Mouse (Mus musculus) midbrain, embryonic 15.5 days (tissue): Measurements from ENCODE around the gene D5Ertd579e. TPM values are rescaled to one million over a fixed set of nuclear protein-coding genes. Genes with fewer than 3 reads are reported as not detected.

Source experiments
- ATAC-seq: fragments of 200-750 bp; cut with Nextera tagmentation; replicated peaks from 2 replicates; pipeline ENCODE4 v1.8.0; 2017; ENCODE audit warnings: moderate TSS enrichment
- H3K27ac ChIP-seq: fragments of 300-500 bp; sonication (generic); 2 replicates; pipeline ENCODE4 v1.5.1; 2015; ENCODE audit warnings: mild to moderate bottlenecking, inconsistent platforms
- H3K27me3 ChIP-seq: fragments of 300-500 bp; sonication (generic); replicated peaks from 2 replicates; pipeline ENCODE4 v1.6.1; 2015; ENCODE audit warnings: inconsistent platforms
- H3K36me3 ChIP-seq: fragments of 300-500 bp; sonication (generic); replicated peaks from 2 replicates; pipeline ENCODE4 v1.6.1; 2015; ENCODE audit warnings: inconsistent platforms
- H3K4me1 ChIP-seq: fragments of 300-500 bp; sonication (generic); 2 replicates; pipeline ENCODE4 v1.6.1; 2015; ENCODE audit warnings: inconsistent platforms
- H3K4me2 ChIP-seq: fragments of 300-500 bp; sonication (generic); 2 replicates; pipeline ENCODE4 v1.6.1; 2015; ENCODE audit warnings: inconsistent platforms, mild to moderate bottlenecking, moderate library complexity
- H3K4me3 ChIP-seq: fragments of 300-500 bp; sonication (generic); 2 replicates; pipeline ENCODE4 v1.5.1; 2015; ENCODE audit warnings: mild to moderate bottlenecking, inconsistent platforms
- H3K9ac ChIP-seq: fragments of 300-500 bp; sonication (generic); 2 replicates; pipeline ENCODE4 v1.6.1; 2015; ENCODE audit warnings: mild to moderate bottlenecking, inconsistent platforms
- H3K9me3 ChIP-seq: fragments of 300-500 bp; sonication (generic); 2 replicates; pipeline ENCODE4 v1.6.1; 2016; ENCODE audit warnings: inconsistent platforms
- WGBS: fragments of 180-500 bp; shearing (Covaris S2); methylation state at CpG from one replicate; pipeline ENCODE4 v1.1.7; 2015; ENCODE audit warnings: mixed read lengths; 5-methylcytosine and 5-hydroxymethylcytosine counted together
- polyA plus RNA-seq: library from polyadenylated mRNA; unstranded; fragments of >200 nt; fragmentation: Nextera tagmentation; extraction: Ambion mirVana; gene quantifications from 2 replicates; pipeline ENCODE4 v1.2.1, GENCODE M21; 2015

D5Ertd579e gene
- polyA plus RNA-seq, 1 experiment from 2014 or later, result 44.0 TPM

DNA sequence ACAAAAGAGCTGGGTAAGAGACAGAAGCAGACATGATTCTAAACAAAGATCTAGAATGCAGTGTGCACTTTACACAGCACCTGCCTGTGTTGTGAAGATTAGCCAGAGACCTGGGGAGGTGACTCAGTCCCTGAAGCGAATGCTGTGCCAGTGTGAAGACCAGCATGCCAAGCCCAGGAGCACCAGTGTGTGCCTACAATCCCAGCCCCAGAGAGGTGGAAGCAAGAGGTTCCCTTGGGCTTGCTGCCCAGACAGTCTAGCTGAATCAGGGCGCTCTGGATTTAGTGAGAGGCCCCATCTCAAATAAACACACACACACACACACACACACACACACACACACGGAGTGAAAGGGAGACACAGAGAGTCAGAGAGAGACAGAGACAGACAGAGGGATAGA, 22.1 kb upstream of the D5Ertd579e start:
- no peak overlapping the region for H3K9ac ChIP-seq
- peaks cover 5% of the 10 kb centered on the region for H3K4me1 ChIP-seq
- WGBS, result 75% methylated on average over 3 of the region's 3 CpGs
- no peak overlapping the region for H3K27ac ChIP-seq
- no peaks in the 10 kb centered on the region for H3K9me3 ChIP-seq
- no peak for ATAC-seq
- H3K4me2 ChIP-seq, result no peak overlapping the region
- no peaks in the 10 kb centered on the region for H3K36me3 ChIP-seq
- H3K27me3 ChIP-seq, result no peaks in the 10 kb centered on the region
- H3K4me3 ChIP-seq, result no peak overlapping the region

DNA sequence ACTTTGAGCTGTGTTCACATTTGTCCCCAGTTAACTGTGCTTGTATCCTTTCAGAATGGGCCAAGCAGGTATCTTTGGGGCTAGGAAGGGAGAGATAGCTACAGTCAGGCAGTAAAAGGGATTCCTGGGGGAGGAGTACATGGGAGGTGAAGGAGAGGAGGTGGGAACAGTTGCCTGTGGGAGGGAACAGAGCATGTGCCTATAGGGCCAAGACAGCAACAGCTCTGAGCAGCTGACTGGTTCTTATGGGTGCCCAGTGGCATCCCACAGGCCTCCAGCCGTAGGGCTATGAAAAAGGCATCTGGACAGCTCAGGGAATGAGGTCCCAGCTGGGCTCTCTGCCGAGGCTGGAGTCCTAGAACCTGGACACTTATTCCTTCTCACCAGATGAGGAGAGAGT, 21.0 kb upstream of the D5Ertd579e start:
- Histone ChIP-seq H3K36me3 (no peaks in the 10 kb centered on the region), H3K9me3 (no peaks in the 10 kb centered on the region), H3K9ac (no peak overlapping the region), H3K4me2 (no peak overlapping the region), H3K27me3 (no peaks in the 10 kb centered on the region), H3K27ac (no peak overlapping the region), H3K4me1 (peaks cover 12% of the 10 kb centered on the region), H3K4me3 (no peak overlapping the region)
- WGBS, result 66% methylated on average over 2 of the region's 2 CpGs
- no peak for ATAC-seq

DNA sequence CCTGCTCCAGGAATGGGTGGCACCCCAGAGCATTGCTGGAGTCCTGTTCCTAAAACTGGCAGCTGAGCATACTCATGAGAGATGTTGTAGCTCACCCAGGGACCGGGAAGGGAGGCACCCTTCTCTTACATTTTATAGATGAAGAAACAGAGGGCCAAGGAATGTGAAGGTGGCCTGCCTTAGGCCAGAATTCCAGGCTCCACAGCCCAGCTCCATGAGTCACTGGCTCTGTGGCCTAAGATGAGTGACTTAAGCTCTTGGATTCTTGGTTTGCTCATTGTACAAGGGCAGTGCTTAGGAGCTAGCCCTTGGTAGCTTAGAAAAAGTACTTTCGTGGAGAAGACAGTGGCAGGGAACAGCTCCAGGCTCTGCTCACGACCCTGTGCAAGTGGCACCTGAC, 19.0 kb upstream of the D5Ertd579e start:
- ATAC-seq, result no peak

DNA sequence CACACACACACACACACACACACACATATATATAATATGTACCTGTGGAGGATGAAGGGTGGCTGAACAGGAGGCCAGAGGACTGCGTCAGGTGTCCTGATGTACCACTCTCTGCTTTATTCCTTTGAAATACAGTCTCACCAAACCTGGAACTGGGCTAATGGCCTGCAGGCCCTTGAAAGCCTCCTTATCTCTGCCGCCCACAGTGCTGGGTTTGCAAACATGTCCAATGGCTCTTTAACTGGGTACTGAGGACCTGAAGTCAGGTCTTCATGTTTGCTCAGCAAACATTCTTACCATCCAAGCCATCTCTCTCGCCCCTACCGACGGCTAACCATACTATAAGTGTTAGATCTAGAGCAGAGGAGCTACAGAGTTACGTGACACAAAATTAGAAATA, 17.9 kb upstream of the D5Ertd579e start:
- ATAC-seq, result no peak
- Histone ChIP-seq H3K27me3 (no peaks in the 10 kb centered on the region), H3K4me1 (peaks cover 12% of the 10 kb centered on the region), H3K36me3 (no peaks in the 10 kb centered on the region), H3K4me2 (no peak overlapping the region), H3K4me3 (no peak overlapping the region), H3K9ac (no peak overlapping the region), H3K27ac (no peak overlapping the region), H3K9me3 (no peaks in the 10 kb centered on the region)
- WGBS, result 90% methylated on average over 6 of the region's 6 CpGs

More for the DNA sequence above, 19.0 kb upstream of the D5Ertd579e start:
- Histone ChIP-seq H3K9me3 (no peaks in the 10 kb centered on the region), H3K27ac (no peak overlapping the region), H3K27me3 (no peaks in the 10 kb centered on the region), H3K4me3 (no peak overlapping the region), H3K4me1 (peaks cover 12% of the 10 kb centered on the region), H3K36me3 (no peaks in the 10 kb centered on the region), H3K4me2 (no peak overlapping the region), H3K9ac (no peak overlapping the region)
- WGBS, result 75% methylated on average over 3 of the region's 3 CpGs

DNA sequence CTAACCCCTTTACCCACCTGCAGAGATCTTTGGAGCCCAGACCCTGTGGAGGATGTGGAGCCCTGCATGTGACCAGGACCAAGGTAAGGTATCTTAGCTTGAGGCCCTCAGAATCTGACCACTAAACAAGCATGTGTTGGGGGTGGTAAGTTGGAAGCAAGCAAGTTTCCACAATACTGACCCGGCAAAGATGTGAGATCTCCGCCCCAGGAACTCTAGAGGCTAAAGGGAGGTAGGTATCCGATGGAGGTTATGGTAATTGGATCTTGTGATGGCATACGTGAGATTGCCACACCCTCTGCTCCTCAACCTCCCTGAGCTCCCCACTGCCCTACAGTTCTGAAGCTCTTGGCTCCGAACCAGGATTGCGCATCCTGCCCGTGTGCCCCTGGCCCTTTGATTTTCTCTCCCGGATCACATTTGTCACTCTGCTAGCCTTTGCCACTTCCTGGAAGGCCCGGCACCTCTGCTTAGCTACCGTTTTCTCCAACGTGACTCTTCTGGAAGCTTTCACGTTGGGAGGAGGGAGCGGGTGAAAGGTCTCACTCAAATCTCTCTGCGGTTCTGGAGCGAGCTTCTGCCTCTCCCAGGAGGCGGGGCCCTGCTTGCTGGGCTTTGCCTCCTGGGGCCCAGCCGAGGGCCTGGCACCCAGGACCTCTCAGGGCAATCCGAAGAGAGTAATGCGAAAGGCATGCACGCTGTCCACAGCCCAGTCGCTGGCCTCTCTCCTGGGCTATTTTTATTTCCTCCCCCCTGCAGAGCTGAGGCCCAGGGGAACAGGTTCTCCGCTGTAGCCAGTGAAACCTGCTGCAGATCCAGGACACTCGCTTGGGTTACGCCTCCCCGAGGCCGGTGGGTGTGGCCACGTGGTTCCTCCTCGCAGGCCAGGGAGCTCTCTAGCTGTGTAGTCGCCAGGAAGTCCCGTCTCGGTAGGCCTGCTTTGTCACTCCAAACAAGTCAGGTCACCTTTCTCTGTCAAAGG, 17.0 kb upstream of the D5Ertd579e start:
- peak overlapping the region; percentile 16; the same call in 1 of the 2 replicates for H3K9ac ChIP-seq
- H3K36me3 ChIP-seq, result no peaks in the 10 kb centered on the region
- H3K27me3 ChIP-seq, result no peaks in the 10 kb centered on the region
- no peaks in the 10 kb centered on the region for H3K9me3 ChIP-seq
- H3K4me3 ChIP-seq, result no peak overlapping the region
- ATAC-seq, result peak; percentile 45; the same call in 1 of the 2 replicates
- WGBS, result 8% methylated on average over 31 of the region's 31 CpGs
- H3K27ac ChIP-seq, result no peak overlapping the region
- peaks cover 12% of the 10 kb centered on the region for H3K4me1 ChIP-seq
- peak overlapping the region; percentile 45 for H3K4me2 ChIP-seq

DNA sequence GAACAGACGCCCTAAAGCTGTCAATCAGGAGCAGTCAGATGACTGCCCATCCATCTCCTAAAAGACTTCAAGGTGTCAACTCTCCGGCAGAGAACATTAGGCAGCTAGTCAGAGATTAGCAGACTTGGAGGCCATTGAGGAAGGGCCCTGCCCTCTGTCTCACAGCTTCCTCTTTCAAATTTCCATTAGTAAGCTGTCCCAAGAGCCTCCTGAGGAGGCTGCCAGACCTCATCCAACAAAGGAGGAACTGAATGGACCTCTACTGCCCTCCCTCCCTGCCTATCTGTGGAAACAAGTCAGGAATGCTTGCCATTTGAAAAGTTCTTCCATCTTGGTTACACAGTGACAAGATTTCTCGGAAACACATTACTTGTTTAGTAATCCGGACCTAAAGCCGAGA, 16.0 kb upstream of the D5Ertd579e start:
- Histone ChIP-seq H3K36me3 (no peaks in the 10 kb centered on the region), H3K4me2 (no peak overlapping the region), H3K4me1 (peaks cover 12% of the 10 kb centered on the region), H3K9ac (no peak overlapping the region), H3K27me3 (no peaks in the 10 kb centered on the region), H3K9me3 (no peaks in the 10 kb centered on the region), H3K27ac (no peak overlapping the region), H3K4me3 (no peak overlapping the region)
- 54% methylated on average over 5 of the region's 5 CpGs for WGBS
- no peak for ATAC-seq

DNA sequence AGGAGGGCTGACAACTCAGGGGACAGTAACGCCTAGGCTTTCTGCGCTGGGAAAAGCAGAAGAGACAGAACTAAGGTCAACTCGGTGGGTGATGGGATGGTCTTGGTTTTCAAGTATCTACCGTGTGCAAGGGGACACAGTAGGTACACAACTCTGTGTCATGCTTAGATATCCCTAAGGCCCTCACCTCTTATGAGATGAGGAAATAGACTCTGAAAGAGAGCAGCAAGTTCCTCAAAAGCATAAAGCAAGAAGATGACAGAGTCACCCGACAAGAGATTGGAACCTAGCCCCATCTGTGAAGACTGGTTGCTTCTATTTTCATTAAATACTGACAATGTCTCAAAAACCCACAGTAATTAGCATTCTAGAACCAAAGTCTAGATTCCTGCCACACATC, 10.0 kb upstream of the D5Ertd579e start:
- Histone ChIP-seq H3K9me3 (no peaks in the 10 kb centered on the region), H3K4me1 (no peaks in the 10 kb centered on the region), H3K36me3 (no peaks in the 10 kb centered on the region), H3K4me3 (no peak overlapping the region), H3K27ac (no peak overlapping the region), H3K4me2 (no peak overlapping the region), H3K27me3 (no peaks in the 10 kb centered on the region), H3K9ac (no peak overlapping the region)
- 81% methylated on average over 5 of the region's 5 CpGs for WGBS
- no peak for ATAC-seq

DNA sequence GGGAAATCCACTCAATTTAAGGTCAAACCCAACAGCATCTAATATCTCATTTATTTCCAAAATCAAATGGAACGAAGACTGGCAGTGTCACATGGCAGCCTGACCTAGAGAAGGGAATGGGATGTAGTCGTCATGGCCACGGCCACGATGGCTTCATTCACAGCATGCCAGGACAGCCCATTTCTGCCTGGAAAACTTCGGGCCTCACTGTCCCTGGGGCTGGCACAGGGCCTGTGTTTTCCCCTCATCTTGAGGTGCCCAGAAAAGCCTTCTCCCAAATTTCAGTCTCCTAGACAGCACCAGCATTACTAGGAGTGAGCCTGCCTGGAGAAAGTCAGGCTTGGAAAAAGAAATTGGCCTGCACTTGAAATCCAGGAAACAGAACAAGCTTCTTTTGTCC, 9.6 kb upstream of the D5Ertd579e start:
- Histone ChIP-seq H3K36me3 (no peaks in the 10 kb centered on the region), H3K9ac (no peak overlapping the region), H3K9me3 (no peaks in the 10 kb centered on the region), H3K4me3 (no peak overlapping the region), H3K4me1 (no peaks in the 10 kb centered on the region), H3K4me2 (no peak overlapping the region), H3K27ac (no peak overlapping the region), H3K27me3 (no peaks in the 10 kb centered on the region)
- 73% methylated on average over 5 of the region's 5 CpGs for WGBS
- no peak for ATAC-seq

DNA sequence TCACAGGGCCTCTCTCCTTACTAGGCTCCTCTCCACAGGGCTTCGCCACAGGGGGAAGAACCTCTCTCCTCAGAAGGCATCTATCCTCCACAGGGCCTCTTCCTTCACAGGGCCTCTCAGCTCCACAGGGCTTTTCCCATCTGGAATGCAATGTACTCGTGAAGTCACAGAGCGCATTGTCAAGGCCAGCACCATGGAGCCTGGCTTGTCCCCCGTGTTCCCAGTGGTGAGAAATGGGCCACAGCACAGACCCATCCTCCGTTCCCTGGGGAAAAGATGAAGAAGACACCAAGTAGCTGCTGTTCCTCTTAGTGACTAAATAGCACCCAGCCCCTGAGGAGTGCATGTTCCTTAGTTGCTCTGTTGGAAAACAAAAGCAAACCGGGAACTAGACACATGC, 8.9 kb upstream of the D5Ertd579e start:
- H3K27ac ChIP-seq, result no peak overlapping the region
- H3K4me3 ChIP-seq, result no peak overlapping the region
- no peaks in the 10 kb centered on the region for H3K4me1 ChIP-seq
- no peaks in the 10 kb centered on the region; the same call in 1 of the 2 replicates for H3K27me3 ChIP-seq
- no peaks in the 10 kb centered on the region for H3K9me3 ChIP-seq
- 83% methylated on average over 6 of the region's 6 CpGs for WGBS
- no peak for ATAC-seq
- no peak overlapping the region for H3K9ac ChIP-seq
- H3K36me3 ChIP-seq, result no peaks in the 10 kb centered on the region
- no peak overlapping the region for H3K4me2 ChIP-seq

DNA sequence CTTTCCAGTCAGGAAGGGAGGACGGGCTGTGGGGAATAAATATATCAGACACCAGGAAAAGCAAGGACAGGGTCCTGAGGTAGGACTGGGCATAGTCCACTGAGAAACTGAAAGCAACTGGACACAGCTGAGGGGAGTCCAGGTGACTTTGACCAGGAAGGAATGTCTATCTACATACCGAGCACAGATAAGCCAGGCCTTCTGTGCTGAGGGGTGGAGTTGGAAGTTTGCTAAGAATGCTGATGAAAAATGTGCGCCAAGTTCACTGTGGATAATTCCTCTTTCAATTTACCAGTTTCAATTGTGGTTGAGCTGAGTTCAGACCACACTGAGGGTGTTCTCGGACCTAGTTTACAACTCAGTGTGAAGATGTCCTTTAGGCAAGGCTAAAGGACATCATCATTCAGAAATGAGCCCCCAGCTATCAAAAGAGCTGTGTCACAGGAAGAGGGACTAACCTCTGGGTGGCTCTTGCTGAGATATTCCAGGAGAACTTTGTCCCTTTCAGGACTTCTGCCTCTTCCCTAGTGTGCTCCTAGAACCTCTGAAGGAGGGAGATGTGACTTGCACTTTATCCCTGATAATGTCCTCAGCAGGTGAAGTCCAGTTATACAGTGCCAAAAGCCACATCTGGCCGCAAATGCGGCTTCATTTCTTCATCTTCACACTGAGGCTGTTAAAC, 5.3 kb upstream of the D5Ertd579e start:
- H3K4me3 ChIP-seq, result no peak overlapping the region
- H3K4me2 ChIP-seq, result no peak overlapping the region
- H3K27me3 ChIP-seq, result no peaks in the 10 kb centered on the region; the same call in 1 of the 2 replicates
- no peak overlapping the region for H3K9ac ChIP-seq
- WGBS, result 83% methylated on average over 6 of the region's 6 CpGs
- peaks cover 5% of the 10 kb centered on the region for H3K4me1 ChIP-seq
- no peaks in the 10 kb centered on the region for H3K36me3 ChIP-seq
- no peak overlapping the region for H3K27ac ChIP-seq
- H3K9me3 ChIP-seq, result no peaks in the 10 kb centered on the region
- ATAC-seq, result no peak

DNA sequence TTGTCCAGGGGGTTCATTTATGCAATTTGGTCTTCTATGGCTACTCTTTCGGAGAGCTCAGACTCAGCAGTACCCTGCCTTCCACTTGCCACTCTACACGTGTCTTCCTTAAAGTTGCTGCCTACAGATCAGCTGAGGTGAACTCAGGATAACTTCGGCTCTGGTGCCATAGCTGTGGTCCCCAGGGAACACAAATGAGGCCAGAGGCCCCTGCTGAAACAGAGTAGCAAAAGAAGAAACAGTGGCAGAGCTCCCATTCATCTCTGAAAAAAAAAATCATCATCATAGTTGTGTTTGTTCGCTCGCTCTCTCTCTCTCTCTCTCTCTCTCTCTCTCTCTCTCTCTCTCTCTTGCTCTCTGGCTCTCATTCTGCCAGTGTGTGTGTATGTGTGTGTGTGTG, 2.9 kb upstream of the D5Ertd579e start:
- Histone ChIP-seq H3K4me3 (no peak overlapping the region), H3K9ac (no peak overlapping the region), H3K27me3 (no peaks in the 10 kb centered on the region; the same call in 1 of the 2 replicates), H3K27ac (no peak overlapping the region), H3K4me1 (peaks cover 13% of the 10 kb centered on the region), H3K36me3 (no peaks in the 10 kb centered on the region), H3K9me3 (no peaks in the 10 kb centered on the region), H3K4me2 (no peak overlapping the region)
- 64% methylated on average over 5 of the region's 5 CpGs for WGBS
- no peak for ATAC-seq

DNA sequence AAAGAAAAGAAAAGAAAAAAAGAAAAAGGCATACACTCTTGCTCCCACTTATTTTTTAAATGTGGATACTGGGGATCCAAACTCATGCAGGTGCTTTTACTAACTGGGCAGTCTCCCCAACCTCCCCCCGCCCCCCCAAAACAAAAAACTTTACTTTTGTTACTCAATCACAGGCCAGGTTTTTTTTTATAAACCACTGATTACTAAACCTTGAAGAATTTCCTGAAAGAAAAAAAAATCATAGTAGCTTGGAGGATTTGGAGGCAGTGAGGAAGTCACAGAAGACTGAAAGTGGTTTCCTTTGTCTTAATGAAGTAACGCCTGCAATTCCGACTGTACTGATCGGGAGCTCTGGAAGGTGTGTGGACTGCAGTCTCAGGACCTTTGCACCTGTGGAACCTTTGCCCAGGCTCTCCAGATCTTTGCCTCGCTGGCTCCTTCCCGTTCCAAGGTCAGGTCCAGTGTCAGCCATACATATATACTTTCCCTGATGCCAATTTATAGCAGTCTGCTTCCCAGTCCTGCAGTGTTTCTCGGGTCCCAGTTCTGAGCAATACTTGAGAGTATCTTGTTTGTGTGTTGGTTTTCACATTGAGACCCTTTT, 2.3 kb upstream of the D5Ertd579e start:
- no peaks in the 10 kb centered on the region for H3K9me3 ChIP-seq
- no peaks in the 10 kb centered on the region for H3K36me3 ChIP-seq
- H3K4me1 ChIP-seq, result peaks cover 18% of the 10 kb centered on the region
- H3K4me2 ChIP-seq, result no peak overlapping the region
- H3K9ac ChIP-seq, result no peak overlapping the region
- H3K27me3 ChIP-seq, result no peaks in the 10 kb centered on the region; the same call in 1 of the 2 replicates
- no peak overlapping the region for H3K4me3 ChIP-seq
- no peak overlapping the region for H3K27ac ChIP-seq
- 80% methylated on average over 7 of the region's 7 CpGs for WGBS
- ATAC-seq, result no peak
